Mouse (Mus musculus) activated CD4-positive, CD25-positive, alpha-beta regulatory T cell, adult 4 months (primary cell): ENCODE results near the gene Nt5c1a. TPM values are rescaled to one million over a fixed set of nuclear protein-coding genes. Genes with fewer than 3 reads are reported as not detected.
A peak's percentile ranks its signal among the peaks of the same experiment; 100 is the strongest.
"Not testable (repeated sequence)": the region's sequence is repeated elsewhere in the genome, so short reads cannot be mapped to it uniquely, and the experiment has no call there.

Experiments
- ATAC-seq: one replicate; pipeline ENCODE4 v1.8.0; 2017
- polyA plus RNA-seq, 2 experiments: library from polyadenylated mRNA; unstranded; fragments of 100-300 nt; shearing (Covaris generic); gene quantifications; one replicate each; pipeline ENCODE4 v1.2.1; 2017

Gene Nt5c1a
- polyA plus RNA-seq: not detected

GRCm38 (mm10) chr4:123201186-123202093, at the start of gene Nt5c1a:
TSS of gene Nt5c1a (plus strand) at chr4:123201504.
- ATAC-seq: no peak

- no peak for ATAC-seq
Measured at GRCm38 (mm10) chr4:123152003-123152402, 49.3 kb upstream of the Nt5c1a start.

DNA sequence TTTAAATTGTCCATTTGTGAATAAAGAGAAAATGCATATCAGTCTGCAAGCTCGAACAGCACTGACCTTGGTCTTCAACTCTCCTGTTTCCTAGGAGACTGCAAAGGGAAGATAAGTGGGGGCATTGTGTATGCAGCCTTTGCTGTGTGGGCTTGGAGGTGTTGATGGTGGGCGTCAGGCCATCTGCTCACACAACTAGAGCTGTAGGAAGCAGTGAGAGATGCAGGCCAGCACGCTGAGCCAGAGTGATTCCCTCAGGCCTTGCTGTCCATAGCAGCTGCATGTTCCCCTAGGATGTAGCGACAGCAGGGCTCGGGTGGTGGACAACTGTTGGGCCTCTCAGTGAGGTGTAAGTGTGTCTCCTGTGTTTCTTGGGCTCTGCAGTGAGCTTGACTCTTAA, 48.3 kb upstream of the Nt5c1a start:
- ATAC-seq: no peak

DNA sequence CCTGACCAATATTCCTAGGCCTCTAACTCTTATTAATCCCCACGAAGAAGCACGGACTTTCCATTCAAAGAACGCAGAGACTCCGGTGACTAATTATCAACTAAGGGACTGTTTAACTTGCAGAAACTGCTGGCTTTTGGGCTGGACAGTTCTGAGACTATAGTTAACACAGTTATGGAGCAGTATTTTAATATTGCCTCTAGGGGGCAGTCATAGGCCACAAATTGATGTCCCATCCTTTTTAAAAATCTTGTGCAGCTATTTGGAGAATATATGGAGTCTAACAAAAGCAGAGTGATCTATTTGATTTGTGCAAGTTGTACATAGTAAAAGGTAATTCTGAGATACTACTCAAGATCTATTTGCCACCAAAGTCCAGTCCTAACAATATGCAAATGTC, 46.3 kb upstream of the Nt5c1a start:
- no peak for ATAC-seq

GRCm38 (mm10) chr4:123155427-123155826, 45.9 kb upstream of the Nt5c1a start:
- no peak for ATAC-seq

- no peak for ATAC-seq
Measured at GRCm38 (mm10) chr4:123155840-123156239, 45.5 kb upstream of the Nt5c1a start.

DNA sequence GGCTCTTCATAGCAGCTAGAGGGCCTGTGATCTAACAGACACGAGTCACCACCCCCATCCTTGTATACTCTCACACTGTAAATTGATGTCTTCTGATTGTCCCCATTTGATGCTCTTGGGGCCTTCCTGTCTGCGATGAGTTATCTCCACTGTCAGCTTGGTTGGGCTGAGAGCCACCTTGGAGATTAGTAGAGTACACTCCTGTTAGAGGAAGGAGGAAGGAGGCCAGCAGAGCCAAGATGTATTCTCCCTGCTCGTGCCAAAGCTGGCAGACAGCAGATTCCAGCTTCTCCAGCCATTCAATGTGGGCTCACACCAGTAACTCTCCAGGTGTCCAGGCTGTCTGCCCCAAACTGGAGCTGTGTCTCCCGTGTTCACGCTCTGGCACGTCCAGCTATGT, 40.7 kb upstream of the Nt5c1a start:
- ATAC-seq: no peak

DNA sequence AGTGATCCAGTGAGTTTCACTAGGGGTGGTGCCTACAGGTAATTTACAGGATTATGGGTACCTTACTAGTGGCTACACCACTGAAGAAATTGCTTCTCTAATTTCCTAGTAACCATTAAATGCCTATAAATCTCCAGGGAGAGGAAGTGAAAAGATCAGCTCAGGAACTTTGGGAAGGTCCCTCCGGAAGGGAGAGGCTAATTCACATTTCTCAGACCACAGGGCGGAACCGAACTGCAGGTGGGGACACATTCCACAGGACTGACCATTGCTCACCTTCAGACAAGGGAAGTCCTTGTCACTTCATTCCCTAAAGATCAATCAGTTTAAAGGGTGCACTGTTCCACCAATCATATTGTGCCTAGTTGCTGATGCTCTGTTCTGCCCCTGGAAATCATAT, 40.1 kb upstream of the Nt5c1a start:
- ATAC-seq: not testable (repeated sequence)

- ATAC-seq: no peak
Measured at GRCm38 (mm10) chr4:123162305-123162917, 38.9 kb upstream of the Nt5c1a start.

GRCm38 (mm10) chr4:123164157-123164556, 37.1 kb upstream of the Nt5c1a start:
- ATAC-seq: no peak

GRCm38 (mm10) chr4:123171811-123172210, 29.5 kb upstream of the Nt5c1a start:
- no peak for ATAC-seq

- ATAC-seq: peak; percentile 41
Measured at GRCm38 (mm10) chr4:123182328-123183238, 18.7 kb upstream of the Nt5c1a start, which contains the start of gene Hpcal4. TSS of gene Hpcal4 (plus strand) at chr4:123183227.

DNA sequence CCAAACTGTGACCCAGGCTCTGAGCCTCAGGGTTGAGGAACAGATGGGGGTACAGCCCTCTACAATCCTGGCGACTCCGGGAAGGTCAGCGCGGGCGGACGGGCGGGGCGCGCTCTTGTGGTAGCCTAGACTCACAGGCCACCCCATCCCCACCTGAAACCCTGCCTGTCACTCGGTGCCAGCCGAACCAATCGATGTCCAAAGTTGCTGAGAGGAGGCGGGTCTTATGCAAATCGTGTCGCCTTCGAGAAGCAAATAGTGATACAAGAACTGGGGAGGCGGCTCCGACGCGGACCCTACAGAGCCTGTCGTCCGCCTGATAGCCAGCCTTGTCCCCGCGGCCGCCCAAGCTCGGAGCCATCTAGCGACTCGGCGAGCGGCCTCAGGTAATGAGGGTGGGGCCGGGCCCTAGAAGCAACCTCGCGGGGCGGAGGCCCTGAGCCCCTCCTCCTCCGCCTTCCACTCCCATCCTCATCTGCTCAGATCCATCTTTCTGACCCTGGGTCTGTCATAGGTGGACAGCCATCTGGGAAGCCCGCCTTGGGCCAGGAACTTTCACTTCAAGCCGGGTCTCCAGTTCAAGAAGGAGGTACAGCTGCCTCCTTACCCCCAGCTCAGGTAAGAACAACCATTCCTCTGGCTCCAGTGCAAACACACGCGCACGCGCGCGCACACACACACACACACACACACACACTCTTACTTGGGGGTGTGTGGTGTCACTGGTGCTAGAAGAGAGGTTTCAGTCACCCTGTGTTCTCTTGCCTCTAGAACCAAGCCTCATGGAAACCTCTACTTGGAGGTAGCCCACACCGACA, 17.9 kb upstream of the Nt5c1a start:
- peak; percentile 82 for ATAC-seq

DNA sequence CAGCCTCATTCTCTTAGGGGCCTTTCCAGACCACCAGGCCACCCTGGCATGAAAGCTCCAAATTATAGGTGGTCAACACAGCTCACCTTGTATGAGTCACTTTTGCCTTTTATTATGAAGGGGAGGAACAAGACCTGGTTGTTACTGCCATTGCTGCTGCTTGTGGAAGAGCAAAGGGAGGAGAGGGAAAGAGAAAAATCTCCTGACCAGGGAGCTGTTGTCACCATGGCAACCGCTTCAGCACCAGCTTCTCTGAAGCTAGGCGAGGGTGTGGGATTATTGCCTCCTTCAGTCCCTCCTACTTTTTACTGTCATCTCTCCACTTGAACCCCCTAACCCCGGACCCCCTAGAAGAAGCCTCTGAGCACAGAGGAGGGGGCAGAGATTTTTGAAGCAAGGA, 16.5 kb upstream of the Nt5c1a start:
- no peak for ATAC-seq

GRCm38 (mm10) chr4:123192336-123192735, 9.0 kb upstream of the Nt5c1a start:
- no peak for ATAC-seq

GRCm38 (mm10) chr4:123193791-123194190, 7.5 kb upstream of the Nt5c1a start:
- no peak for ATAC-seq

GRCm38 (mm10) chr4:123196695-123197094, 4.6 kb upstream of the Nt5c1a start:
- no peak for ATAC-seq

- no peak for ATAC-seq
Measured at GRCm38 (mm10) chr4:123200771-123201185, 526 bp upstream of the Nt5c1a start.

DNA sequence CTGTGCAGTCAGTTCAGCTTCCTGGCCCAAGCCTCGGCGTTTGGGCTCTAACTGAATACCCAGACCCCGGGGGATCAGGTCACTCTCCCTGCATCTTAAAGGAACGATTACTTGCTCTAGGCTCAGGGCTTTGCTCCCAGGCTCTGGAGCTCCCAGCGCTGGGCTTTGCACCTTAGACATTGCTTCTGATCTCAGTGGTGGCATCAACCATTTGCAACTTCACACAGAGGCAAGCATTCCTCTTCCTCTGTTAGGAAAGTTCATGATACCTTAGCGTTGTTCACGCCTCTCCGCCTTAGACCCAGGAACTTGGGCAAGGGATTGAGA, 753 bp downstream of the Nt5c1a start:
- no peak for ATAC-seq

DNA sequence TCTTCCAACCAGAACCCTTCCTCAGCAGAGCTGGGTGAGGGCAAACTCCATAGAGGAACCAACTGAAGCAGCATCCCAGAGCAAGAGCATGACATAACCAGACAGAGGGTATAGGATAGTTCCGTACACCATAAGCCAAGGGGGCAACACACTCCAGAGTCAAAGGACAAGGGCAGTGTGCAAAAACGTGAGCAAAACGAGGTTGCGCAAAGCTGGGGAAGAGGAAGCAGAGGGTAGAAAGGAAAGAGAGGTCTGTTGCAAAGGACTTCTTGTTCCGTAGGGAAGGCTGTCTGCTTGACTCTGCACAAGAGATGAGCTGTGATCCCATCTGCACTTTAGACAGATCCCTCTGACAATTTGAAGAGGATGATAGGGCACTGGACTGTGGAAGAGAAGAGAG, 6.0 kb downstream of the Nt5c1a start:
- no peak for ATAC-seq

DNA sequence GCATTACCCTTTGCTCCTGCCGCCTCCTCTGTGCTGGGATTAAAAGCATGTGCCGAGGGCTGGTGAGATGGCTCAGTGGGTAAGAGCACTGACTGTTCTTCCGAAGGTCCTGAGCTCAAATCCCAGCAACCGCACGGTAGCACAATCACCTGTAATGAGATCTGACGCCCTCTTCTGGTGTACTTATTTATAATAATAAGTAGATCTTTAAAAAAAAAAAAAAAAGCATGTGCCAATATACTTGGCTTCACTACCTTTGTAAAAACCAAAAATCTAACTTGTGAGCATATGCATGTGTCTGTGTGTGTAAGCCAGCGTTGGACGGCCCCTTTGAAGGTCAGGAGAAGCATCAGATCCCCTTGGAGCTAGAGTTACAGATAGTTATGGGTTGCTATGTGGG, 9.7 kb downstream of the Nt5c1a start:
- no peak for ATAC-seq

GRCm38 (mm10) chr4:123211453-123211852, 10.1 kb downstream of the Nt5c1a start:
- no peak for ATAC-seq
